Mouse (Mus musculus) macrophage (primary cell): Measurements from ENCODE around the gene Ahcy. TPM values are rescaled to one million over a fixed set of nuclear protein-coding genes. Genes with fewer than 3 reads are reported as not detected.
"Not testable (repeated sequence)": the region's sequence is repeated elsewhere in the genome, so short reads cannot be mapped to it uniquely, and the experiment has no call there.

Experiments used
- H3K27ac ChIP-seq: fragments of 350-480 bp; formaldehyde crosslinking; 2 replicates; pipeline ENCODE4 v1.9.0; 2021
- H3K36me3 ChIP-seq: fragments of 350-480 bp; formaldehyde crosslinking; 2 replicates; pipeline ENCODE4 v1.9.0; 2021; ENCODE audit errors: inconsistent target
- H3K4me3 ChIP-seq: fragments of 350-480 bp; formaldehyde crosslinking; 2 replicates; pipeline ENCODE4 v1.9.0; 2021; ENCODE audit errors: inconsistent target
- H3K79me2 ChIP-seq: fragments of 350-480 bp; formaldehyde crosslinking; 2 replicates; pipeline ENCODE4 v1.9.0; 2021; ENCODE audit errors: inconsistent target
- WGBS: methylation state at CpG from one replicate; pipeline ENCODE4 v1.1.7; 2026; ENCODE audit warnings: inconsistent platforms; ENCODE audit not compliant: missing documents; 5-methylcytosine and 5-hydroxymethylcytosine counted together
- polyA plus RNA-seq: library from polyadenylated mRNA; stranded (reverse); fragments of 250-400 nt; gene quantifications from 3 replicates; pipeline ENCODE4 v1.2.4, GENCODE M21; 2018; ENCODE audit warnings: inconsistent platforms
- total RNA-seq, 78 experiments: library from RNA; depleted of rRNA; stranded (reverse); fragments of 250-400 nt; gene quantifications; 1 replicate in 9 of 78; 2 replicates in 24 of 78; 3 replicates in 43 of 78; 4 replicates in 2 of 78; pipeline ENCODE4 v1.2.4; 2018; ENCODE audit warnings: inconsistent platforms in 56 of 78

Gene Ahcy
- 10 to 100 TPM in 1 of 26 experiments, 1 to 10 TPM in 25; 1.2 to 11.9 (median 5.9) TPM for total RNA-seq (2018; cell fraction: chromatin; rRNA removed)
- 10 to 100 TPM in 25 of 26 experiments, 1 to 10 TPM in 1; 9.8 to 19.2 (median 16.2) TPM for total RNA-seq (2018; cell fraction: cytosol; rRNA removed)
- 10 to 100 TPM in 6 of 26 experiments, 1 to 10 TPM in 20; 2.5 to 25.7 (median 6.1) TPM for total RNA-seq (2018; cell fraction: nucleus; rRNA removed)
- polyA plus RNA-seq = 11.2 to 40.1 TPM (median 16.2 TPM) in 3 replicates

DNA sequence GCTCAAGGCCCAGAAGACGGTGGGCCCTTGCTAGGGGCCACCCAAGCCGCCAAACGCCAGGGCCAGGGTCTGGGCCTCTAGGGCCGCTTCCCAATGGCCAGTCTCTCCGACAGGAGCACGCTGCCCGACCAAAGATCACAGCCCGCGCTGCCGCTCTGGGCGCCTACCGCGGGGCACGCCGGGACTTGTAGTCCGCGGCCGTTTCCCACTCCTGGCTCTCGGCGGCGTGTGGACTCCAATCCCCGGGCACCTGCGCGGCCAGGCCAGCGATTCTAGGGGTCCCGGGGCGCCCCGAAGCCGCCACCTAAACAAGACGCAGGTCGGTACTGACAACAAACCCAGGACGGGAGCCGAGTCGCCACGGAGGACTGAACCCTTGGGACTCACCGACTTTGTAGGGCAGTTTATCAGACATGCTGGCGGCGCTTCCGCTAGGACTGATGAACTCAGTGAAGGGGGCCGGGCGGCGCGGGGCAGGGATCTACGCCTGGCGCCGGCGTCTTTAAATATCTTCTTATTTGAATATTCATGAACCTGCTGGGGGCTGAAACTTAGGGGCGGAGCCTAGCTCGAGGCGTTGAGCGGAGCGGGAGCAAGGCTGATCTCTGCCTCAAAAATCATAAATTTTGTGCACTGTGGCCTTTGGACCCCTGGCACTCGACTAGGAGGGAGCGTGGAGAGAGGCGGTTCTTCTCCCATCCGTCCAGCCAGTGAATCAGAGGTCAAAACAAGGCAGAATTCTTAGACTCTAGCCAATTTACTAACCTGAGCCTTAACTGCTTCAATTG, at the start of gene Ahcy:
Gene Ahcy (minus strand): TSS at position 520 of the 788 bp plus-strand sequence.
- WGBS = under 1% methylated on average over 55 of the region's 56 CpGs
- peak within 1 kb of the TSS; percentile 43 for H3K4me3 ChIP-seq
- H3K27ac ChIP-seq = peak within 1 kb of the TSS; percentile 22; the same call in 1 of the 2 replicates
- H3K36me3 ChIP-seq = no peaks in the 10 kb centered on the region
- peaks cover 7% of the 10 kb centered on the region; the same call in 1 of the 2 replicates for H3K79me2 ChIP-seq

DNA sequence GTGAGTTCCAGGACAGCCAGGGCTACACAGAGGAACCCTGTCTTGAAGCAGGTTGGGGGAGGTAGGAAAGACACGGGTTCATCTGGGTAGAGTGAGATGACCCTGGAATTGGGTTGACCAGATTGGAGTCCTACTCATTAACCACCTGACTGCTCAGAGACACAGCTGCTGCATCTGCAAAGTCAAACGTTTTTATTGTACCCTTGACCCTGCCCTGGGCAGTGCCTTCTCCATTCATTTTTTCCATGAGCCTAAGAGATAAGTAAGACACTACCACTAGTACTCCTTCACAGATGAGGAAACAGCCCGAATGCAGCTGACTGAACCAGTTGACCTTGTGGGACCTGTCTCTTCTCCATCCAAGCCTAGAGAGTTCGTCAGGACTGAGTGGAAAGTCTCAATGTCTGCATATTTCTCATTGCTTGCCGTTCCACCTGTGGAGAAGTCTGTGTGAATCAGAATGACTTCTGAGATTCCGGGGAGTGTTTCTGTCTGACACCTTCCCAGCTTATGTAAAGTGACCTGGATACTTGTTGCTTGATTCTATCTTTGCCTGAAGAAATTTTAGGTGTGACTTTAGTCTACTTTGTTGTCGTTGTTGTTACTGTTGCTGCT, 41.0 kb upstream of the Ahcy start:
- H3K27ac ChIP-seq = no peak overlapping the region
- H3K4me3 ChIP-seq = no peak overlapping the region
- WGBS = 79% methylated on average over 7 of the region's 7 CpGs

DNA sequence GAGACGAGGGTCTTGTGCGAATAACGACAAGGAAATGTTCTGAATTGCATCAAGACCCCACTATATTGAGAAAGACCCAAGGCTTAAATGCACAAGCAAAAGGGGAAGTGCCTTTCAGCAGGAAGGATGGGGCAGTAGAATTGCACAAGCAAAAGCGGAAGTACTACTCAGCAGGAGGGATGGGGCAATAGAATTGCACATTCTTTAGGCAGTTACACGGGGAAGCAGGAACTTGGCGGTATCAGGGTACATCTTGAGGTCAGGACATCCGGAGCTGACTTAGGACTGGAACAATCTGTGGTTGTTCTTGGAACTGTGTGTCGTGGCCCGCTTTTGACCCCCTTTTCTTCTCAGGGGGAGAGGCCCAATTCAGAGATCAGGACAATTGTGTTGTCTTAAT, 33.0 kb upstream of the Ahcy start:
- not testable (repeated sequence) for H3K79me2 ChIP-seq, H3K36me3 ChIP-seq, H3K27ac ChIP-seq, H3K4me3 ChIP-seq
- 68% methylated on average over 6 of the region's 9 CpGs for WGBS

More for the DNA sequence above, 41.0 kb upstream of the Ahcy start:
- Histone ChIP-seq H3K79me2 (no peaks in the 10 kb centered on the region), H3K36me3 (no peaks in the 10 kb centered on the region)

DNA sequence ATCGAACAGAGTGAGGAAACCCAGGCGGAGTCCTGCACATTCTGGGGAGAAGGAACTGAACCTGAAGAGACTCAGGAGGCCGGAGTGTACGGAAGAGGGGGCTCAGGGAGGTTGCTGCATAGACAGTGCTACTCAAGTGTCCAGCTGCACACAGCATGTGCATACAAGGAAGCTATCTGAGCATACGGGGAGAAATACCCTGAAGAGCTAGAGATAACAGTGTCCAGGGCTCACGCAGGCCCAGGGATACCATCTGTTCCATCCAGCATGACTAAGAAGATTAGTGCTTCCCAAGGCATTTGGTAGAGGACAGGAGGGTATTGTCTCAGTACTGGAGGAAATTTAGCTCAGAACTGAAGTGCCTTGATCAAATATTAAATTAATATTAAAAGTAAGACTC, 29.3 kb upstream of the Ahcy start:
- 91% methylated on average over 6 of the region's 6 CpGs for WGBS
- Histone ChIP-seq H3K36me3 (no peaks in the 10 kb centered on the region), H3K79me2 (no peaks in the 10 kb centered on the region), H3K4me3 (no peak overlapping the region), H3K27ac (no peak overlapping the region)

DNA sequence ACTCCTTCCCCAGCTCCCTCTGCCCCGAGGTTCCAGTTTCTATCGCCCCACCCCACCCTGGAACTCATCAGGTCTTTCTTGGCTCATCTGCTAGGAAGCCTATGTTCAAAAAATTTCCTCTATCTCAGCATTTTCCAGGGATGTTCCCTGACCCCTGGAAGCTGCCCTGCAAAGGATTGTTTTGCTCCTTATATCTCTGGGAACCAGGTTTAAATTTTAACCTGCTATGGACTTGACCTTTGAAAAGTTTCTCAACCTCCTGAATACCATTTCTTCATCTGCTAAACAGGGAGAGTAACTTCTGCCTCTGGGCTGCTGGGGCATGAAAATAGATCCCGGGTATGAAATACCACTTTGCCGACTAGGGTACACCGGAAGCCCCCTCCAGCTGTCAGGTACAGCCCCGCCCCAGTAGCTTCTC, 27.5 kb upstream of the Ahcy start:
- no peak overlapping the region for H3K4me3 ChIP-seq
- no peak overlapping the region for H3K27ac ChIP-seq
- WGBS = 51% methylated on average over 6 of the region's 6 CpGs
- H3K36me3 ChIP-seq = no peaks in the 10 kb centered on the region
- H3K79me2 ChIP-seq = no peaks in the 10 kb centered on the region

DNA sequence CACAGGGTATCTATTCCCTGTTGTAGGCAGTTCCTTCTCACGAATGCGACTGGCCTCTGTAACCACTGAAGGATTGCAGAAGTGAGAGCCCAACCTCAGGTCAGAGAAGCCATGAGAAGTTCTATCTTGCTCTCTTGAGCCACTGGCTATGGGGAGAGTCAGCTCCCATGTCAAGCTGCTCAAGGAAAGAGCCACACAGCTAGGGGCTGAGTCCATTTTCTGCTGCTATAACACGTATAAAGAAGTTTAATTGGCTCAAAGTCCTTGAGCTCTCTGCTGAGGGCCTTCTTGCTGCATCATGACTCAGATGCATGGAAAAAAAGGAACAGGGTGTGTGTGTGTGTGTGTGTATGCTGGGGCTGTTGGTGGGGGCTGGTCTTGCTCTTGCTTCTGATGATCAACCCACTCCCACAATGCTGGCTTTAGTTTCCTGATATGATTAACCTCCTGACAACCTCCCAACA, 26.5 kb upstream of the Ahcy start:
- peak overlapping the region; percentile 46 for H3K27ac ChIP-seq
- no peak overlapping the region for H3K4me3 ChIP-seq
- 5% methylated on average over 3 of the region's 3 CpGs for WGBS
- H3K79me2 ChIP-seq = no peaks in the 10 kb centered on the region
- no peaks in the 10 kb centered on the region for H3K36me3 ChIP-seq

DNA sequence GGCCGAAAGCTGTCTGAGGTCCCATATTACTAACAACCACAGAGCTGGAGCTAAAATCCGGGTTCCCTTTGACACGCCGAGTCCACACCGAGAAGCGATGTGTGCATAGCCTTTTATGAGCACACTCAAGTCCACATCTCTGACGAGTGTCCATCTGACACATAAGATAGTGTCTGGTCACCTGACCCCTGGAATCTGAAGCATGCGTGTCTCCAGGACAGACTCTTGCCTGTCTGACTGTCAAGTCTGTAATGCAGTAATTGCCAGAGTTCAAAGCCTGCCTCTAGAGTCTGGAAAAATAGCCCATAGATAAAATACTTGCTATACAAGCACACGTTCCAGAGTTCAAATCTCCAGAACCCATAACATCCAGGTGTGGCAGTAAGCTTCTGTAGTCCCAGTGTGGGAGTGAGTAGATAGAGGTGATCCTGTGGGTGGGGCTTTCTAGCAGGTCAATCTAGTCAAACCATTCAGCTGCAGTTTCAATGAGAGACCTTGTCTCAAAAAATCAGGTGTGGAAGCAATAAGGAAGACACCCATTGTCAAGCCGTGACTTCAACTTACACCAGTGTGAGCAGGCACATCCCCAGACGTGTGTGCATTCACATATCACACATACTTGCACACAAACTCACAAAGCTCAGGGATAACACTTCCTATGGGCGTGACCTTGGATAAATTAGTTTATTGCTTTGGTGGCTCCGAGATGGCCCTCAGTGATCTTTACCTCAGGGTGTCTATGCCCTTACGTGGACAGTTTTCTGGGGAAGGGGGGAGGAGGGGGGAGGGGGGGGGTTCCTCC, 25.9 kb upstream of the Ahcy start:
- WGBS = 76% methylated on average over 14 of the region's 14 CpGs
- Histone ChIP-seq H3K36me3 (no peaks in the 10 kb centered on the region), H3K27ac (no peak overlapping the region; the same call in 1 of the 2 replicates), H3K4me3 (no peak overlapping the region), H3K79me2 (no peaks in the 10 kb centered on the region)

DNA sequence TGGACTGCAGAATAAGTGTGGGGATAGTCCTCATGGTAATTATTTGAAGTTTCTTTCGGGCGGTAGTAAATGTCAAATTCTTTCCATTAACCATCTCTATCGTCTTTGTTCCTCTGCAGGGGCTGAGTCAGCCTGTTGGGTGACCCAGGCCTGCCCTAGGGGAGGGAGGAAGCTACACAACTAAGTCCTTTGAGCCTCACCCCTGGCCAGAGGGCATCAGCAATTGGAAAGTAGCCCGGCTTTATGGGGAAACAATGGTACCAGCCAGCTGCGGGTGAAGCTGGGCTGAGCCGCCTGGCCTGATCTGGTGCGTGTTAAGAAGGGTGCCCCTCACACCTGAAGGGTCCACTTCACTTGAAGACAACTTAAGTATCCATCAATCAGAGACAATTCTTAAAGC, 25.1 kb upstream of the Ahcy start:
- H3K27ac ChIP-seq = no peak overlapping the region
- no peaks in the 10 kb centered on the region for H3K79me2 ChIP-seq
- H3K36me3 ChIP-seq = no peaks in the 10 kb centered on the region
- 80% methylated on average over 7 of the region's 7 CpGs for WGBS
- no peak overlapping the region for H3K4me3 ChIP-seq

DNA sequence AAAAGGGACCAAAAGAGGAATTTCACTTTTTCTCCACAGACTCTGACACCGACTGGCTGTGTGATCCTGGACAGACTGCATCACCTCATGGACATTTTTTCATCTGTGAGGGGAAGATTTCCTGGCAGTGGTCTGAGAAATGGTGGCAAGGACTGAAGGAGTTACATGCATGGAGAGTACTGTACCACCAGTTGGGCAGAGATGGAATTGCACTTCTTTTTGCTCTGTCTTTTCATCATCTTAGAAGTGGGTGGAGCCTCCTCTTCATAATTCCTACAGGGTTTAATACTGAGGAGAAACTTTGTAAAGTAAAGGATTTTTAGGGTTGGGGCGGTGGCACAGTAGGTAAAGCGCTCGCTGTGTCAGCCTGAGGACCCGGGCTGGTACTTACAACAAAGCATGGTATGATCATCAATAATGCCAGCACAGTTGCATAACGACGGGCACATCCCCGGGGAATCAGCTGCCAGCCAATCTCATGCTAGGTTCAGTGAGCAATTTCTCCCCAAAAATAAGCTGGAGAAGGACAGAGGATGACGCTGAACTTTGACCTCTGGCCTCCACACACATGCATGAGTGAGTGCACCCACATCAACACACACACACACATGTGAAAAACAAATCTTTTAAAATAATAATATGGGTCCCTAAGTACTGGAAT, 24.6 kb upstream of the Ahcy start:
- Histone ChIP-seq H3K4me3 (no peak overlapping the region), H3K36me3 (no peaks in the 10 kb centered on the region), H3K79me2 (no peaks in the 10 kb centered on the region), H3K27ac (no peak overlapping the region)
- 91% methylated on average over 8 of the region's 9 CpGs for WGBS

DNA sequence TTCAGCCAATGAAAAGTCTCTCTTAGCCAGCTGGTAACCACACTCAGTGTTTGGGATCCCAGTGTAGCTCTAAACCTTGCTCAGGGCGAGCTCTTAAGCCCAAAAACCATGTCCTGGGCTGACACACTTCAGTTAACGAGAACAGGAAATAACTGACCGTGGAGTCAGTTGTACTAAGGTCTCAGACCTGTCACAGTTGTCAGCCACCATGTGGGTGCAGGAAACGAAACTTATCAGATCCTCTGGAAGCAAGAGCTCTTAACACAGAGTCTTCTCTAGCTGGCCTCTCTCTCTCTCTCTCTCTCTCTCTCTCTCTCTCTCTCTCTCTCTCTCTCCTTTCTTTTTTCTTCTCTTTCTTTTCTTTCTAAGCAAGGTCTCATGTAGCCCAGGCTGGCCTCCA, 19.1 kb upstream of the Ahcy start:
- Histone ChIP-seq H3K4me3 (no peak overlapping the region), H3K27ac (no peak overlapping the region), H3K36me3 (no peaks in the 10 kb centered on the region), H3K79me2 (no peaks in the 10 kb centered on the region)
- whole genome bisulfite sequencing = 21% methylated on average over 4 of the region's 4 CpGs

DNA sequence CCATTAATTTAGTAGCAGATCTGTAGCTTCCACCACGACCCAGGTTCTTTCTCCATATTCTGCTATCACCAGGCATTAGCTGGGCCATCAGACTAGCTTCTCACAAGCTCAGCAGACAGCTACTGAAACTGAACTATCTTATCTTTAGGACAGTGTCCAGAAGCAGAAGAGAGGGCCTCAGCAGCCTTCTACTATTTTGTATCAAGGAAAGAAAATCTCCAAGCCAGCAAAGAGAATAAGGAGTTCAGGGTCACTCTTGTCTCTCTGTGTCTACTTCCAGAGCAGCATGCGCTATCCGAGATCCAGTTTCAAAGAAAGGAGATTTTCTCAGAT, 17.4 kb upstream of the Ahcy start:
- 89% methylated on average over 3 of the region's 3 CpGs for WGBS
- Histone ChIP-seq H3K27ac (no peak overlapping the region), H3K79me2 (no peaks in the 10 kb centered on the region)

DNA sequence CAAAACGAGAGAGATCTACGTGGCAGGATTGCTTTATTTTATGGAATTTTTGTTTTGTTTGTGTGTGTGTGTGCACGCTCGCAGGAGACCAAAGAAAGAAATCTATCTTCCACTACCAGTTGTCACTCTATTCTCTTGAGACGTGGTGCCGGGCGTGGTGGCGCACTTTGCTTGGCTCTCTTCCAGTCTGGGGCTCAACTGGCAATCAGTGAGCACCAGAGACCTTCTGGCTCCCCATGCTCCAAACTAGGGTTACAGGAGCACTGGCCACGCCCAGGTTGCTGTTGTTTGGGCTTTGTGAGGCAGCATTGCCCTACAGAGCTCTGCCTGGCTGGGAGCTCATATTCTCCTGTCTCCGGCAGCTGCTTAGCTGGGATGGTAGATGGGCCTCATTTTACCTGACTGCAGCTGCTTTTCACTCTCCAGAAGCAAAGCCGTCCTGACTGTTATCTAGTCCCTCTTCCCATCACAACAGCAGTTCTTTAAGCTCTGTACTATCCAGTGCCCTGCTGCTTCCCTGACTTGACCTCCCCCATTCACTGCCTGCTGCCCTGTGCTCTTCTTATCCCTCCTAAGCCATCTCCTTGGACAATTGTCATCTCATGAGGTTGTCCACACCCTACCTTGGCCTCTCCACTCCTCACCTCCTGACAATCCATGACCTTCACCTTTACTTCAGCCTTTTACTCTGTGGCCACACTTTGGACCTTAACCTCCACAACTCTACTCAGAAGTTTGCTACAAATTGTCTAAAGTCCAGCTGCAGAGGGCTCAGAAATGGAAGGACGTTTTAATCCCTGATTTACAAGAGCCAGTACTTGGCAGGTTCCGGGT, 16.8 kb upstream of the Ahcy start:
- WGBS = 89% methylated on average over 13 of the region's 13 CpGs
- no peaks in the 10 kb centered on the region for H3K79me2 ChIP-seq
- H3K36me3 ChIP-seq = no peaks in the 10 kb centered on the region
- no peak overlapping the region for H3K4me3 ChIP-seq
- no peak overlapping the region for H3K27ac ChIP-seq

More for the DNA sequence above, 17.4 kb upstream of the Ahcy start:
- H3K4me3 ChIP-seq = no peak overlapping the region
- no peaks in the 10 kb centered on the region for H3K36me3 ChIP-seq

DNA sequence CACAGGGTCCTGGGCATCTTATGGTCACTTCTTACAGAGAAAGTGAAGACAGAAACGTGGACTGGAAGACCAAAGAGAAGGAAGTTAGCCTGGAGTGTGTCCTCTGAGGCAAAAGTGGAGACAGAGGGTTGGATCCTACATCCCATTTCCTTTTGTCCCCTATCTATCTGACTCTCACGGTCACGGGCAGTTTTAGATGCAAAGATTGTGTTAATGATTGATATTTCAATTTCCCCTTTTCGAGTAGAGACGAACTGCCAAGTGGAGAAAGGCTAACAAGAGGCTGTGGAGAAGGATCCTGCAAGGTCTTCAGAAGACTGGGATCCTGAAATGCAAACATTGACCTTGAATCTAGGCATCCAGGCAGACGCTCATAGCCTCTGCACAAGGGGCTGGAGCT, 14.0 kb upstream of the Ahcy start:
- Histone ChIP-seq H3K36me3 (no peaks in the 10 kb centered on the region), H3K79me2 (no peaks in the 10 kb centered on the region), H3K27ac (no peak overlapping the region), H3K4me3 (no peak overlapping the region)
- WGBS = 48% methylated on average over 6 of the region's 6 CpGs
